Mouse (Mus musculus) cortical plate, adult 2 months (tissue): Measurements from ENCODE around the gene Ap4e1. TPM values are rescaled to one million over a fixed set of nuclear protein-coding genes. Genes with fewer than 3 reads are reported as not detected.
A peak's percentile ranks its signal among the peaks of the same experiment; 100 is the strongest.

Source experiments
- H3K27ac ChIP-seq: fragments of 200-500 bp; 2 replicates; pipeline ENCODE4 v1.5.1; 2012; ENCODE audit warnings: low read length, control low read depth, inconsistent platforms; ENCODE audit not compliant: insufficient read depth
- H3K4me1 ChIP-seq: fragments of 200-500 bp; 2 replicates; pipeline ENCODE4 v1.6.1; 2011; ENCODE audit warnings: low read length; ENCODE audit not compliant: control insufficient read depth, insufficient read depth
- H3K4me3 ChIP-seq: fragments of 200-500 bp; 2 replicates; pipeline ENCODE4 v1.5.1; 2011; ENCODE audit warnings: mild to moderate bottlenecking, low read length, control low read depth; ENCODE audit not compliant: insufficient read depth
- CTCF ChIP-seq: fragments of 200-500 bp; IDR thresholded peaks from 2 replicates; pipeline ENCODE4 v1.5.1; 2011; ENCODE audit warnings: mild to moderate bottlenecking, control low read depth, low read length; ENCODE audit not compliant: insufficient read depth; ENCODE audit errors: extremely low read depth
- POLR2A ChIP-seq: fragments of 200-500 bp; IDR thresholded peaks from 2 replicates; pipeline ENCODE4 v1.6.1; 2011; ENCODE audit warnings: mild to moderate bottlenecking, low read length, control low read depth; ENCODE audit not compliant: insufficient read depth; ENCODE audit errors: extremely low read depth
- polyA plus RNA-seq: library from polyadenylated mRNA; depleted of rRNA; stranded (reverse); fragments of >200 nt; gene quantifications from 2 replicates; pipeline ENCODE4 v1.2.3, GENCODE M21; 2012; rRNA removed

Ap4e1 gene
- polyA plus RNA-seq: 7.4 and 8.3 TPM in 2 replicates

GRCm38 (mm10) chr2:127008469-127008998 lies at the start of gene Ap4e1:
TSS of gene Ap4e1 (plus strand) at chr2:127008717.
- H3K4me3 ChIP-seq: peak within 1 kb of the TSS; percentile 97
- no peak within 1 kb of the TSS for H3K27ac ChIP-seq
- H3K4me1 ChIP-seq: peaks cover 2% of the 10 kb centered on the region; the same call in 1 of the 2 replicates
- TF ChIP-seq POLR2A: peak; percentile 94
- TF ChIP-seq CTCF: peak; percentile 86

- TF ChIP-seq CTCF (no peak), POLR2A (no peak)
- Histone ChIP-seq H3K27ac (no peak overlapping the region), H3K4me1 (no peaks in the 10 kb centered on the region), H3K4me3 (no peak overlapping the region)
Measured at GRCm38 (mm10) chr2:126961696-126962095, 46.8 kb upstream of the Ap4e1 start.

- no peak overlapping the region for H3K27ac ChIP-seq
- TF ChIP-seq CTCF: no peak
- H3K4me1 ChIP-seq: no peaks in the 10 kb centered on the region
- H3K4me3 ChIP-seq: no peak overlapping the region
Measured at GRCm38 (mm10) chr2:126977428-126977827, 31.1 kb upstream of the Ap4e1 start.

- TF ChIP-seq POLR2A: no peak
- TF ChIP-seq CTCF: no peak
- Histone ChIP-seq H3K4me1 (no peaks in the 10 kb centered on the region), H3K27ac (no peak overlapping the region), H3K4me3 (no peak overlapping the region)
Measured at GRCm38 (mm10) chr2:126983221-126983620, 25.3 kb upstream of the Ap4e1 start.

GRCm38 (mm10) chr2:126989919-126990318 lies 18.6 kb upstream of the Ap4e1 start:
- TF ChIP-seq CTCF (no peak), POLR2A (no peak)
- H3K4me1 ChIP-seq: no peaks in the 10 kb centered on the region
- H3K4me3 ChIP-seq: no peak overlapping the region
- no peak overlapping the region for H3K27ac ChIP-seq

GRCm38 (mm10) chr2:126992742-126993141 lies 15.8 kb upstream of the Ap4e1 start:
- TF ChIP-seq CTCF: no peak
- no peak for TF ChIP-seq POLR2A
- no peaks in the 10 kb centered on the region for H3K4me1 ChIP-seq
- H3K4me3 ChIP-seq: no peak overlapping the region
- no peak overlapping the region for H3K27ac ChIP-seq

GRCm38 (mm10) chr2:126994384-126995166 lies 13.9 kb upstream of the Ap4e1 start:
- TF ChIP-seq CTCF: no peak
- TF ChIP-seq POLR2A: no peak

GRCm38 (mm10) chr2:126996737-126997136 lies 11.8 kb upstream of the Ap4e1 start:
- TF ChIP-seq CTCF: peak; percentile 92
- no peak for TF ChIP-seq POLR2A
- Histone ChIP-seq H3K4me1 (no peaks in the 10 kb centered on the region), H3K27ac (no peak overlapping the region), H3K4me3 (no peak overlapping the region)

More at GRCm38 (mm10) chr2:126994384-126995166, 13.9 kb upstream of the Ap4e1 start:
- H3K27ac ChIP-seq: no peak overlapping the region
- no peaks in the 10 kb centered on the region for H3K4me1 ChIP-seq
- H3K4me3 ChIP-seq: no peak overlapping the region

- no peak overlapping the region for H3K27ac ChIP-seq
- TF ChIP-seq CTCF: no peak
- TF ChIP-seq POLR2A: no peak
Measured at GRCm38 (mm10) chr2:126998219-126998618, 10.3 kb upstream of the Ap4e1 start.

More at GRCm38 (mm10) chr2:126998219-126998618, 10.3 kb upstream of the Ap4e1 start:
- Histone ChIP-seq H3K4me1 (no peaks in the 10 kb centered on the region), H3K4me3 (no peak overlapping the region)
